15 mouse cellular contexts compared by ENCODE assay signal in genomic region chr13:91586368-91586767, GRCm38 (mm10).
"Had no signal": no experiment of that assay in that cellular context is flagged by ENCODE, and none has a peak within 500 bp of the region (broad histone marks: within the 10 kb centered on the region; RNA-seq: fewer than 3 reads in every experiment).

No protein-coding gene starts in this region.

- H3K36me3 ChIP-seq: intestine, embryonic 15.5 days; limb, embryonic 15.5 days; liver, embryonic 13.5 days; midbrain, embryonic 15.5 days; neural tube, embryonic 13.5 days had no signal

- DNase-seq: kidney, adult 18-20 months; kidney, postnatal 25 days; liver, embryonic 13.5 days; lung, adult 18-20 months; lung, postnatal 10 days; lung, postnatal 4 days; retina, postnatal 1 day; right cerebral cortex, postnatal 14 days; thymus, adult 2 months; thymus, postnatal 25 days had no signal

- H3K4me2 ChIP-seq: intestine, embryonic 15.5 days; limb, embryonic 15.5 days; liver, embryonic 13.5 days; midbrain, embryonic 11.5 days; midbrain, embryonic 15.5 days; neural tube, embryonic 13.5 days had no signal

- H3K4me3 ChIP-seq: intestine, embryonic 15.5 days; limb, embryonic 15.5 days; liver, embryonic 13.5 days; midbrain, embryonic 15.5 days; neural tube, embryonic 13.5 days had no signal

- H3K27ac ChIP-seq: intestine, embryonic 15.5 days; limb, embryonic 15.5 days; liver, embryonic 13.5 days; midbrain, embryonic 15.5 days; neural tube, embryonic 13.5 days had no signal

- H3K27me3 ChIP-seq: intestine, embryonic 15.5 days; limb, embryonic 15.5 days; liver, embryonic 13.5 days; midbrain, embryonic 15.5 days; neural tube, embryonic 13.5 days had no signal

- H3K4me1 ChIP-seq: intestine, embryonic 15.5 days; limb, embryonic 15.5 days; liver, embryonic 13.5 days; midbrain, embryonic 15.5 days; neural tube, embryonic 13.5 days had no signal

- ATAC-seq: intestine, embryonic 15.5 days; midbrain, embryonic 15.5 days had no signal

- H3K9ac ChIP-seq: intestine, embryonic 15.5 days; limb, embryonic 15.5 days; liver, embryonic 13.5 days; midbrain, embryonic 15.5 days; neural tube, embryonic 13.5 days had no signal

- H3K9me3 ChIP-seq: intestine, embryonic 15.5 days; limb, embryonic 15.5 days; liver, embryonic 13.5 days; midbrain, embryonic 15.5 days; neural tube, embryonic 13.5 days had no signal
